Mouse (Mus musculus) heart, postnatal 0 days (tissue): ENCODE results near the gene Hoxb4. TPM values are rescaled to one million over a fixed set of nuclear protein-coding genes. Genes with fewer than 3 reads are reported as not detected.
A peak's percentile ranks its signal among the peaks of the same experiment; 100 is the strongest.

Experiments
- ATAC-seq: fragments of 200-750 bp; cut with Nextera tagmentation; 2 replicates; pipeline ENCODE4 v1.8.0; 2017; ENCODE audit warnings: low read depth, moderate number of reproducible peaks, moderate library complexity; ENCODE audit not compliant: insufficient read depth
- DNase-seq: peaks from one replicate; pipeline ENCODE4 v3.0.0-alpha.2; 2016; ENCODE audit warnings: low spot score
- H3K27ac ChIP-seq: fragments of 300-500 bp; sonication (generic); 2 replicates; pipeline ENCODE4 v1.5.1; 2014; ENCODE audit warnings: low read depth, mild to moderate bottlenecking
- H3K27me3 ChIP-seq: fragments of 300-500 bp; sonication (generic); 2 replicates; pipeline ENCODE4 v1.6.1; 2014; ENCODE audit warnings: low read length, mixed read lengths; ENCODE audit not compliant: control insufficient read depth, insufficient read depth
- H3K36me3 ChIP-seq: fragments of 300-500 bp; sonication (generic); replicated peaks from 2 replicates; pipeline ENCODE4 v1.6.1; 2014; ENCODE audit warnings: low read length, mixed read lengths; ENCODE audit not compliant: control insufficient read depth, insufficient read depth
- H3K4me1 ChIP-seq: fragments of 300-500 bp; sonication (generic); 2 replicates; pipeline ENCODE4 v1.6.1; 2014; ENCODE audit warnings: antibody characterized with exemption; ENCODE audit not compliant: control insufficient read depth, insufficient read depth
- H3K4me2 ChIP-seq: fragments of 300-500 bp; sonication (generic); 2 replicates; pipeline ENCODE4 v1.6.1; 2014; ENCODE audit warnings: low read depth, mild to moderate bottlenecking, low read length, moderate library complexity
- H3K4me3 ChIP-seq: fragments of 300-500 bp; sonication (generic); 2 replicates; pipeline ENCODE4 v1.5.1; 2014; ENCODE audit warnings: low read depth, low read length
- H3K9ac ChIP-seq: fragments of 300-500 bp; sonication (generic); replicated peaks from 2 replicates; pipeline ENCODE4 v1.6.1; 2014; ENCODE audit warnings: low read depth, low read length, mixed read lengths
- H3K9me3 ChIP-seq: fragments of 300-500 bp; sonication (generic); replicated peaks from 2 replicates; pipeline ENCODE4 v1.6.1; 2016; ENCODE audit warnings: low read length; ENCODE audit not compliant: control insufficient read depth
- CTCF ChIP-seq: IDR thresholded peaks from 2 replicates; pipeline ENCODE4 v1.5.1; 2016; ENCODE audit warnings: antibody characterized with exemption, control low read depth, low read depth
- EP300 ChIP-seq: IDR thresholded peaks from 2 replicates; pipeline ENCODE4 v1.6.1; 2016; ENCODE audit warnings: antibody characterized with exemption, low read depth
- WGBS: fragments of 180-500 bp; shearing (Covaris S2); extraction: QIAGEN DNeasy Blood & Tissue Kit; methylation state at CpG from one replicate; pipeline ENCODE4 v1.1.7; 2014; 5-methylcytosine and 5-hydroxymethylcytosine counted together
- polyA plus RNA-seq: library from polyadenylated mRNA; unstranded; fragments of >200 nt; fragmentation: Nextera tagmentation; extraction: Ambion mirVana; gene quantifications from 2 replicates; pipeline ENCODE4 v1.2.1, GENCODE M21; 2015
- total RNA-seq: library from RNA; depleted of rRNA; stranded (reverse); fragments of >200 nt; gene quantifications from 2 replicates; pipeline ENCODE4 v1.2.3, GENCODE M21; 2014; ENCODE audit warnings: low replicate concordance

Hoxb4 gene
- total and polyA plus RNA-seq, 2 experiments from 2014 or later, result 0.19 to 2.3 TPM

GRCm38 (mm10) chr11:96347717-96348116 is 29.6 kb downstream of the Hoxb4 start:
- Histone ChIP-seq H3K4me1 (no peaks in the 10 kb centered on the region), H3K27me3 (peaks cover 98% of the 10 kb centered on the region), H3K9ac (no peak overlapping the region), H3K9me3 (no peaks in the 10 kb centered on the region), H3K36me3 (no peaks in the 10 kb centered on the region), H3K4me2 (no peak overlapping the region), H3K4me3 (no peak overlapping the region), H3K27ac (no peak overlapping the region)
- DNase-seq (no peak), ATAC-seq (no peak)
- TF ChIP-seq EP300 (no peak), CTCF (no peak)
- WGBS, result 35% methylated on average over 4 of the region's 4 CpGs

DNA sequence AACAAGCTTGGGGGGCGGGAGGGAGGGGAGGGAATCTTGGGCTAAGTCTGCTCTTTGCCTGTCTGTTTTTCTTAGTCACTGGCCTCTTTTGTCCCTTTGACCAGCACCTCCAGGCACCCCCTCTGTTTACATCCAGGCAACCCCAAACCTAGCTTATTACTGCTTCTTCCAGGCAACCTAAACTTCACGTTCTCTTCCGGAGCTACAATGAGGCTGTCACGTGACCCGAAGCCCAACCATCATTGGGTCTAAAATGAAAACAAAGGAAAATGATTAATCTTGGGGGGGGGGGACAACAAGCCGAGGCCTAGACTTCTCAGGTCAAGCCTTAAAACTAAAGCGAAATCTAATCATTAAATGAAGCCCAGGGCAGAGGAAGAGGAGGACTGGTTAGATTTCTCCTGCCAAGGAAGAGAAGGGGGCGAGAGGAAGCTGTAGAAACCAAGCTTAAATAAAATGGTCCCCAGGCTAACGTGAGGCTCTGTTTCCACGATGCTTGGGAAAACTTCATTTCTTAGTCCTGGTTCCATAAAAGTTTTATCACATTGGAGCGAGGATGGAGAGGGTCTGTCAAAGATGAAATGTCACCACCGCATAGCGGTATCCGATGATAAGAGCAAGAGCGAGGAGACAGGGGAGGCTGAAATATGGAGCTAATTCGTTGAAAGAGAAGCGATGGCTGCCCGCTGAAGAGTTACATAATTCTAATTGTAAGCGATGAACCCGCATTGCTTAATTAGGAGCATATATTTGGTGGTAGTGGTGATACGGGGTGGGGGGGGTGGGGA is 30.3 kb downstream of the Hoxb4 start:
- ATAC-seq (no peak), DNase-seq (no peak)
- Histone ChIP-seq H3K4me1 (no peaks in the 10 kb centered on the region), H3K9me3 (no peaks in the 10 kb centered on the region), H3K9ac (no peak overlapping the region), H3K27me3 (peaks cover 98% of the 10 kb centered on the region), H3K4me2 (no peak overlapping the region), H3K4me3 (no peak overlapping the region), H3K27ac (no peak overlapping the region), H3K36me3 (no peaks in the 10 kb centered on the region)
- no peak for TF ChIP-seq EP300
- no peak for TF ChIP-seq CTCF
- WGBS, result 22% methylated on average over 21 of the region's 21 CpGs

DNA sequence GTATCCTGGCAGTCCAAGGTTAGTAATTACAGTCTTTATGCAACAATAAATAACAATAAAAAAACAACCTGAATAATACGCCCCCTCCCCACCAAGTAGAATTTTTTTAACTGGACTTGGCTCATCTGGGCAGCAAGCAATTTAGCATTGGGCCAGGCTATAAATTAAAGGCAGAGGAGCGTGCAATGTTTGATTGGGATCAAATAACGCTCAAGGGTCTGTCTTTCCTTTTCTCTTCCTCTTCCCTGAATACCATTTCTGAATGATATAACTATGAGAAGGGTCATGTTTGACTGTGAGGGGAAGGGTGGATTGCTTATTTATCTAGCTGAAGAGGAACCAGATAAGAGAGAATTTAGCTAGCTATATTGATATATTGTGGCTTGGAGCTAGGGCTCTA is 30.9 kb downstream of the Hoxb4 start:
- H3K36me3 ChIP-seq, result no peaks in the 10 kb centered on the region
- H3K27ac ChIP-seq, result no peak overlapping the region
- TF ChIP-seq CTCF (no peak), EP300 (no peak)
- peaks cover 98% of the 10 kb centered on the region for H3K27me3 ChIP-seq
- 71% methylated on average over 3 of the region's 3 CpGs for WGBS
- no peak for DNase-seq
- no peak overlapping the region for H3K4me3 ChIP-seq
- no peak overlapping the region for H3K4me2 ChIP-seq
- H3K9ac ChIP-seq, result no peak overlapping the region
- no peaks in the 10 kb centered on the region for H3K9me3 ChIP-seq
- ATAC-seq, result no peak
- H3K4me1 ChIP-seq, result no peaks in the 10 kb centered on the region

GRCm38 (mm10) chr11:96349491-96350340 is 31.6 kb downstream of the Hoxb4 start:
- H3K9ac ChIP-seq, result no peak overlapping the region
- WGBS, result 33% methylated on average over 14 of the region's 14 CpGs
- no peak overlapping the region for H3K27ac ChIP-seq
- no peak overlapping the region for H3K4me3 ChIP-seq
- H3K36me3 ChIP-seq, result no peaks in the 10 kb centered on the region
- no peak overlapping the region for H3K4me2 ChIP-seq
- H3K27me3 ChIP-seq, result peaks cover 98% of the 10 kb centered on the region
- DNase-seq (no peak), ATAC-seq (no peak)
- no peaks in the 10 kb centered on the region for H3K4me1 ChIP-seq
- H3K9me3 ChIP-seq, result no peaks in the 10 kb centered on the region
- TF ChIP-seq CTCF, result no peak
- TF ChIP-seq EP300, result no peak

DNA sequence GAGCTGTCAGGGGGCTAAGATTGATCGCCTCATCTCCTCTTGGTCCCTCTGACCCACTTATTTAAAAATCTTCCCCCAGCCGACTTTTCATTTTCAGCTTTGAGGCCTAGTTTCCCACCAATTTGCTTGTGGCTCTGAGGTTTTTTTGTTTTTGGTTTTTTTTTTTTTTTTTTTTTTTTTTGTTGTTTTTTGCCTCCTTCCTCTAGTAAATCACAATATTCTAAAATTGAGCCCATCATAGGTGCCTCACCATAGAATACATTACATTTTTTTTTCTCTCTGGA is 32.2 kb downstream of the Hoxb4 start, which contains the start of gene Hoxb2:
TSS of gene Hoxb2 (plus strand) at position 185 of the 284 bp plus-strand sequence.
- no peaks in the 10 kb centered on the region for H3K4me1 ChIP-seq
- peaks cover 98% of the 10 kb centered on the region for H3K27me3 ChIP-seq
- no peak within 1 kb of the TSS for H3K27ac ChIP-seq
- H3K9me3 ChIP-seq, result no peaks in the 10 kb centered on the region
- no peak for DNase-seq
- no peak within 1 kb of the TSS for H3K9ac ChIP-seq
- TF ChIP-seq CTCF, result no peak
- TF ChIP-seq EP300, result no peak
- no peak within 1 kb of the TSS for H3K4me3 ChIP-seq
- ATAC-seq, result no peak
- 50% methylated on average over 2 of the region's 2 CpGs for WGBS
- H3K4me2 ChIP-seq, result peak within 1 kb of the TSS; percentile 49; the same call in 1 of the 2 replicates
- H3K36me3 ChIP-seq, result no peaks in the 10 kb centered on the region
